Mouse (Mus musculus) E14TG2a.4 (cell line): Measurements from ENCODE around the gene Rxfp3.

Experiments used
- CTCF ChIP-seq: conservative IDR thresholded peaks from 2 replicates; pipeline ENCODE4 v1.5.1; 2014; ENCODE audit warnings: low read length
- NANOG ChIP-seq: IDR thresholded peaks from 2 replicates; pipeline ENCODE4 v1.6.1; 2014; ENCODE audit warnings: borderline replicate concordance, low read length, mixed read lengths
- POU5F1 ChIP-seq: IDR thresholded peaks from 2 replicates; pipeline ENCODE4 v1.6.1; 2014; ENCODE audit warnings: low read length, borderline replicate concordance

DNA sequence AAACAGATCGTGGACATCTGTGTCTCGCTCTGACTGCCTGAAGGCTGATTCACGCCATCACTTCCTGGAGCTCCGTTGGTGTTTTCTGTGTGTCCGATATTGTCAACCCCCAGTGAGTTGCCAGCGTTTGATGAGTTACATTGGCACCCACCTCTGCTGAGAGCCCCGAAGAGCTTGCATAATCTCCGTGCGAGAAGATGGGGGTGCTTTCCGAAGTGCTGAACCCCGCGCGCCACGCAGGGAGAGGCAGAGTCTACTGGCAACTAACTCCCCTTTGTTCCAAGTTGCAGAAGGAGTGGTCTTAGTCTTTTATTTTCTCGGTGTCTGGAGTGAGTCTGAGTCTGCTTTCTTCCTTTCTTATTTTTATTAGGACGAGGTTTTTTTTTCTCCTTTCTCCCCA is at the start of gene Rxfp3:
- no peak for TF ChIP-seq CTCF
- no peak for TF ChIP-seq NANOG
- TF ChIP-seq POU5F1 = no peak
